Mouse (Mus musculus): Measurements from ENCODE around the gene Vmac. TPM values are rescaled to one million over a fixed set of nuclear protein-coding genes. Genes with fewer than 3 reads are reported as not detected.

Gene Vmac
- polyA plus RNA-seq, 1 experiment from 2014 or later: 14.0 TPM

- no peak overlapping the region for H3K4me3 ChIP-seq
- no peak overlapping the region for H3K9ac ChIP-seq
- no peaks in the 10 kb centered on the region for H3K27me3 ChIP-seq
- peaks cover 29% of the 10 kb centered on the region for H3K4me1 ChIP-seq
- no peak for ATAC-seq
- 49% methylated on average over 6 of the region's 6 CpGs for WGBS
- H3K36me3 ChIP-seq (ENCODE audit: poor library complexity, severe bottlenecking): peaks cover 9% of the 10 kb centered on the region
- H3K4me2 ChIP-seq: no peak overlapping the region
- H3K27ac ChIP-seq: no peak overlapping the region
- 0 out of 2 replicates have a peak, but pooled peaks cover 3% of the 10 kb centered on the region for H3K9me3 ChIP-seq (replicated peaks)
Observed at GRCm38 (mm10) chr17:56729151-56729550, 11.3 kb upstream of the Vmac start.

- WGBS: 43% methylated on average over 9 of the region's 12 CpGs
- no peaks in the 10 kb centered on the region for H3K27me3 ChIP-seq
- 0 out of 2 replicates have a peak, but pooled peaks cover 3% of the 10 kb centered on the region for H3K9me3 ChIP-seq (replicated peaks)
Observed at GRCm38 (mm10) chr17:56728117-56728516, 10.3 kb upstream of the Vmac start.

GRCm38 (mm10) chr17:56727659-56728058, 9.8 kb upstream of the Vmac start:
- no peaks in the 10 kb centered on the region for H3K27me3 ChIP-seq

More at GRCm38 (mm10) chr17:56728117-56728516, 10.3 kb upstream of the Vmac start:
- no peak overlapping the region for H3K27ac ChIP-seq
- peaks cover 19% of the 10 kb centered on the region for H3K36me3 ChIP-seq (ENCODE audit: poor library complexity, severe bottlenecking)
- H3K9ac ChIP-seq: no peak overlapping the region; the same call in 1 of the 2 replicates
- H3K4me2 ChIP-seq: no peak overlapping the region
- peaks cover 29% of the 10 kb centered on the region for H3K4me1 ChIP-seq
- ATAC-seq: no peak
- H3K4me3 ChIP-seq: no peak overlapping the region

GRCm38 (mm10) chr17:56727029-56727649, 9.3 kb upstream of the Vmac start:
- no peaks in the 10 kb centered on the region for H3K27me3 ChIP-seq
- peaks cover 29% of the 10 kb centered on the region for H3K4me1 ChIP-seq
- H3K27ac ChIP-seq: no peak overlapping the region
- no peak overlapping the region for H3K4me2 ChIP-seq
- H3K4me3 ChIP-seq: no peak overlapping the region
- no peak for ATAC-seq
- H3K9ac ChIP-seq: no peak overlapping the region
- H3K36me3 ChIP-seq (ENCODE audit: poor library complexity, severe bottlenecking): peaks cover 29% of the 10 kb centered on the region
- 0 out of 2 replicates have a peak, but pooled peaks cover 3% of the 10 kb centered on the region for H3K9me3 ChIP-seq (replicated peaks)
- WGBS: 16% methylated on average over 7 of the region's 7 CpGs

More at GRCm38 (mm10) chr17:56727659-56728058, 9.8 kb upstream of the Vmac start:
- no peak overlapping the region for H3K4me3 ChIP-seq
- H3K9me3 ChIP-seq (replicated peaks): 0 out of 2 replicates have a peak, but pooled peaks cover 3% of the 10 kb centered on the region
- no peak overlapping the region for H3K27ac ChIP-seq
- peaks cover 29% of the 10 kb centered on the region for H3K4me1 ChIP-seq
- H3K4me2 ChIP-seq: no peak overlapping the region
- H3K36me3 ChIP-seq (ENCODE audit: poor library complexity, severe bottlenecking): peaks cover 23% of the 10 kb centered on the region
- no peak for ATAC-seq
- no peak overlapping the region for H3K9ac ChIP-seq
- 12% methylated on average over 12 of the region's 12 CpGs for WGBS

- ATAC-seq: no peak
- Histone ChIP-seq H3K4me1 (peaks cover 25% of the 10 kb centered on the region), H3K4me3 (no peak overlapping the region), H3K27me3 (no peaks in the 10 kb centered on the region), H3K4me2 (no peak overlapping the region), H3K36me3 (ENCODE audit: poor library complexity, severe bottlenecking) (peaks cover 44% of the 10 kb centered on the region), H3K9ac (0 out of 2 replicates have a peak overlapping the region, but pooled peaks have one; percentile 16), H3K27ac (no peak overlapping the region), H3K9me3 (replicated peaks) (0 out of 2 replicates have a peak, but pooled peaks cover 3% of the 10 kb centered on the region)
- 85% methylated on average over 11 of the region's 11 CpGs for whole genome bisulfite sequencing
Observed at GRCm38 (mm10) chr17:56723419-56724161, 5.8 kb upstream of the Vmac start.

- H3K9ac ChIP-seq: no peak overlapping the region
- H3K4me2 ChIP-seq: no peak overlapping the region
- H3K4me3 ChIP-seq: no peak overlapping the region
- H3K36me3 ChIP-seq (ENCODE audit: poor library complexity, severe bottlenecking): peaks cover 44% of the 10 kb centered on the region
- 0 out of 2 replicates have a peak, but pooled peaks cover 3% of the 10 kb centered on the region for H3K9me3 ChIP-seq (replicated peaks)
- H3K27ac ChIP-seq: no peak overlapping the region
- 94% methylated on average over 5 of the region's 5 CpGs for WGBS
- no peaks in the 10 kb centered on the region for H3K27me3 ChIP-seq
- peaks cover 21% of the 10 kb centered on the region for H3K4me1 ChIP-seq
- ATAC-seq: no peak
Observed at GRCm38 (mm10) chr17:56722441-56722840, 4.6 kb upstream of the Vmac start.

- Histone ChIP-seq H3K27ac (peak overlapping the region; percentile 86), H3K9ac (peak overlapping the region; percentile 90), H3K4me2 (peak overlapping the region; percentile 74), H3K4me1 (peaks cover 29% of the 10 kb centered on the region), H3K4me3 (peak overlapping the region; percentile 77), H3K36me3 (ENCODE audit: poor library complexity, severe bottlenecking) (peaks cover 24% of the 10 kb centered on the region), H3K9me3 (replicated peaks) (no peaks in the 10 kb centered on the region), H3K27me3 (no peaks in the 10 kb centered on the region)
- ATAC-seq: peak; percentile 94
- under 1% methylated on average over 54 of the region's 55 CpGs for WGBS
Observed at GRCm38 (mm10) chr17:56716655-56717362, 1.0 kb downstream of the Vmac start.

GRCm38 (mm10) chr17:56715914-56716654, 1.7 kb downstream of the Vmac start:
- WGBS: 22% methylated on average over 22 of the region's 22 CpGs
- peak overlapping the region; percentile 77 for H3K4me3 ChIP-seq
- H3K9me3 ChIP-seq (replicated peaks): no peaks in the 10 kb centered on the region
- H3K27me3 ChIP-seq: no peaks in the 10 kb centered on the region
- peak overlapping the region; percentile 86 for H3K27ac ChIP-seq
- peak overlapping the region; percentile 74 for H3K4me2 ChIP-seq
- peaks cover 29% of the 10 kb centered on the region for H3K4me1 ChIP-seq
- peaks cover 24% of the 10 kb centered on the region for H3K36me3 ChIP-seq (ENCODE audit: poor library complexity, severe bottlenecking)
- ATAC-seq: 0 out of 2 replicates have a peak, but pooled peaks have one; percentile 0
- H3K9ac ChIP-seq: peak overlapping the region; percentile 76

GRCm38 (mm10) chr17:56715360-56715759, 2.5 kb downstream of the Vmac start:
- Histone ChIP-seq H3K27me3 (no peaks in the 10 kb centered on the region), H3K9ac (peak overlapping the region; percentile 76), H3K9me3 (replicated peaks) (no peaks in the 10 kb centered on the region), H3K4me3 (peak overlapping the region; percentile 77; the same call in 1 of the 2 replicates), H3K4me2 (peak overlapping the region; percentile 74), H3K36me3 (ENCODE audit: poor library complexity, severe bottlenecking) (peaks cover 26% of the 10 kb centered on the region), H3K4me1 (peaks cover 29% of the 10 kb centered on the region), H3K27ac (no peak overlapping the region)
- no peak for ATAC-seq
- 71% methylated on average over 11 of the region's 11 CpGs for WGBS

GRCm38 (mm10) chr17:56709708-56710107, 8.1 kb downstream of the Vmac start:
- Histone ChIP-seq H3K27ac (no peak overlapping the region), H3K4me3 (no peak overlapping the region), H3K27me3 (no peaks in the 10 kb centered on the region), H3K4me1 (no peaks in the 10 kb centered on the region), H3K9me3 (replicated peaks) (no peaks in the 10 kb centered on the region), H3K36me3 (ENCODE audit: poor library complexity, severe bottlenecking) (peaks cover 83% of the 10 kb centered on the region), H3K4me2 (no peak overlapping the region), H3K9ac (no peak overlapping the region)
- ATAC-seq: no peak
- 94% methylated on average over 3 of the region's 3 CpGs for WGBS

- H3K36me3 ChIP-seq (ENCODE audit: poor library complexity, severe bottlenecking): peaks cover 93% of the 10 kb centered on the region
- H3K4me1 ChIP-seq: no peaks in the 10 kb centered on the region
- no peak overlapping the region for H3K4me3 ChIP-seq
- 80% methylated on average over 4 of the region's 4 CpGs for WGBS
- no peaks in the 10 kb centered on the region for H3K27me3 ChIP-seq
- no peaks in the 10 kb centered on the region for H3K9me3 ChIP-seq (replicated peaks)
- ATAC-seq: no peak
- no peak overlapping the region for H3K27ac ChIP-seq
- no peak overlapping the region for H3K9ac ChIP-seq
- no peak overlapping the region for H3K4me2 ChIP-seq
Observed at GRCm38 (mm10) chr17:56708692-56709091, 9.1 kb downstream of the Vmac start.

All from forebrain, embryonic 13.5 days (tissue).